Mouse (Mus musculus) spleen, adult 2 months (tissue): Measurements from ENCODE around the gene Pam.

ENCODE experiments used
- CTCF ChIP-seq: fragments of 200-500 bp; IDR thresholded peaks from 2 replicates; pipeline ENCODE4 v1.5.1; 2011; ENCODE audit warnings: mild to moderate bottlenecking, inconsistent platforms; ENCODE audit not compliant: insufficient read depth, insufficient read length, insufficient replicate concordance; ENCODE audit errors: extremely low read depth
- POLR2A ChIP-seq: fragments of 200-500 bp; IDR thresholded peaks from 2 replicates; pipeline ENCODE4 v1.6.1; 2011; ENCODE audit warnings: low read depth, low read length, inconsistent platforms

DNA sequence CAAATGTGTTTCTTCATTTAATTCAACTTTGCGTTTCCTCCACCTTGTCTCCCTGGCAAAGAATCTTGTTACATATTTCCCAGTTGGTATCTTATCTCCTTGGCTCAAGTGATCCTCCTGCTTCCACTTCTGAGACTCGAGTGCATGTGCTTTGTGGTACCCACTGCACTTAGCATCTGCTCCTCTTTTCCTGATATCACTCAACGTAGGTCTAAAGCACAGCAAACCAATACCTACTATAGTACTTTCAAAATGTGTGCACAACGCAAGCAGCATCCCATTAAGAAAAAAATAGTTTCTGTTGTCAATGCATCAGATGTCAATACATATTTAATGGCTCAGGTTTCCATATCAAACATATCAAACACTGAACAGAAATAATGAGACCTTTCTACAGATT is 349.7 kb downstream of the Pam start:
- TF ChIP-seq POLR2A (no peak), CTCF (no peak)
